Mouse (Mus musculus) forebrain, embryonic 12.5 days (tissue): Measurements from ENCODE around the gene Naaa. TPM values are rescaled to one million over a fixed set of nuclear protein-coding genes. Genes with fewer than 3 reads are reported as not detected.

Experiments used
- ATAC-seq: fragments of 200-750 bp; cut with Nextera tagmentation; 2 replicates; pipeline ENCODE4 v1.8.0; 2017; ENCODE audit warnings: moderate TSS enrichment; ENCODE audit not compliant: low FRiP score
- H3K27ac ChIP-seq: fragments of 300-500 bp; sonication (generic); 2 replicates; pipeline ENCODE4 v1.5.1; 2016; ENCODE audit warnings: mild to moderate bottlenecking
- H3K27me3 ChIP-seq: fragments of 300-500 bp; sonication (generic); 2 replicates; pipeline ENCODE4 v1.6.1; 2016; ENCODE audit warnings: mild to moderate bottlenecking
- H3K36me3 ChIP-seq: fragments of 300-500 bp; sonication (generic); replicated peaks from 2 replicates; pipeline ENCODE4 v1.6.1; 2016; ENCODE audit warnings: mild to moderate bottlenecking
- H3K4me1 ChIP-seq: fragments of 300-500 bp; sonication (generic); 2 replicates; pipeline ENCODE4 v1.6.1; 2016
- H3K4me2 ChIP-seq: fragments of 300-500 bp; sonication (generic); 2 replicates; pipeline ENCODE4 v1.6.1; 2016; ENCODE audit warnings: mild to moderate bottlenecking, moderate library complexity
- H3K4me3 ChIP-seq: fragments of 300-500 bp; sonication (generic); replicated peaks from 2 replicates; pipeline ENCODE4 v1.5.1; 2016; ENCODE audit warnings: mild to moderate bottlenecking
- H3K9ac ChIP-seq: fragments of 300-500 bp; sonication (generic); 2 replicates; pipeline ENCODE4 v1.6.1; 2016; ENCODE audit warnings: mild to moderate bottlenecking
- H3K9me3 ChIP-seq: fragments of 300-500 bp; sonication (generic); 2 replicates; pipeline ENCODE4 v1.6.1; 2016
- WGBS: fragments of 180-500 bp; shearing (Covaris S2); methylation state at CpG from one replicate; pipeline ENCODE4 v1.1.7; 2016; 5-methylcytosine and 5-hydroxymethylcytosine counted together
- polyA plus RNA-seq: library from polyadenylated mRNA; unstranded; fragments of >200 nt; fragmentation: Nextera tagmentation; extraction: Ambion mirVana; gene quantifications from 2 replicates; pipeline ENCODE4 v1.2.1, GENCODE M21; 2016

The Naaa gene
- 3.7 and 4.1 TPM in 2 replicates for polyA plus RNA-seq

- 3% methylated on average over 54 of the region's 54 CpGs for WGBS
- H3K4me1 ChIP-seq, result peaks cover 10% of the 10 kb centered on the region
- no peak within 1 kb of the TSS for H3K27ac ChIP-seq
- no peaks in the 10 kb centered on the region for H3K9me3 ChIP-seq
- no peaks in the 10 kb centered on the region for H3K27me3 ChIP-seq
- H3K9ac ChIP-seq, result peak within 1 kb of the TSS; percentile 68
- H3K4me3 ChIP-seq, result peak within 1 kb of the TSS; percentile 72
- ATAC-seq, result peak; percentile 90
- no peaks in the 10 kb centered on the region for H3K36me3 ChIP-seq
- peak within 1 kb of the TSS; percentile 93 for H3K4me2 ChIP-seq
These were observed at the start of gene Naaa for GRCm38 (mm10) chr5:92277437-92278394. Gene Naaa, minus strand, starts transcription at chr5:92278170.

DNA sequence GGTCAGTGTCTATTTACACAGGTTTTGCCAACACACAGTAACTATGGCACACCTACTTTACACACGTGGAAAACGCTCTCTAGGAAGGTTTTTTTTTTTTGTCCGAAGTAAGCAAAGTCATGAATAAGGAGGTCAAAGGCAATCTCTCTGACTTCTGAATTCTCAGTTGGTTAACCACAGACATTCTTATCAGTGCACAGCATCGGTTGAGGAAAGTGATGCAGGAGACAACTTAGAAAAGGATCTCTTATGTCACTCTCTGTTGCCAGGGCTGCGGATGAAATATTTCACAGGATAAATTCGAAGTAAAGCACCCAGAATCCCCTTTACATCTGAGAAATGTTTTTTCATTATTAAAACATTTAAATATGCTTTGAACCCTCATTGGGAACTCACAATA, 49.4 kb upstream of the Naaa start:
- H3K27me3 ChIP-seq, result no peaks in the 10 kb centered on the region
- H3K9me3 ChIP-seq, result no peaks in the 10 kb centered on the region
- H3K4me2 ChIP-seq, result no peak overlapping the region
- no peak overlapping the region for H3K9ac ChIP-seq
- 86% methylated on average over 6 of the region's 6 CpGs for WGBS
- H3K4me1 ChIP-seq, result no peaks in the 10 kb centered on the region
- ATAC-seq, result no peak
- H3K4me3 ChIP-seq, result no peak overlapping the region
- H3K27ac ChIP-seq, result no peak overlapping the region
- H3K36me3 ChIP-seq, result no peaks in the 10 kb centered on the region

DNA sequence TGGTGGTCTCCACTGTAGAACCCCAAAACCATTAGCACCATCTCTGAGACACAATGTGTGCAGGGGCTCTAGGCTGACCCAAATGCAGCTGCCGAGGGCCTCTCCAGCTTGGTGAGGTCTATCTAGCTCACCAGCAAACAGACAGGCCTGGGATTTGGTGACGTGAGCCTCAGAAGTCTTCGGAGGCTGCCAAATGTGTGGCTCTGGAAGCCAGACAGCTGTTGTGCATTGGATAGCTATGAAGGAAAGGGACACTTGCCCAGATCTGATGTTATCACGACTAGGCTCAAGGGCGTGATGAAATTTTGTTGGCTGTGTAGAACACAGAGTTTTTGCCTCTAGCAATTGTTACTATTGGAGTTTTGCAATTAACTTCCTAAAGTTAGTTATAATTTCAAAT, 45.3 kb upstream of the Naaa start:
- no peak overlapping the region for H3K9ac ChIP-seq
- H3K4me2 ChIP-seq, result no peak overlapping the region
- H3K27me3 ChIP-seq, result no peaks in the 10 kb centered on the region
- H3K9me3 ChIP-seq, result no peaks in the 10 kb centered on the region
- WGBS, result 87% methylated on average over 5 of the region's 5 CpGs
- no peaks in the 10 kb centered on the region for H3K36me3 ChIP-seq
- ATAC-seq, result no peak
- H3K4me1 ChIP-seq, result no peaks in the 10 kb centered on the region
- no peak overlapping the region for H3K4me3 ChIP-seq
- no peak overlapping the region for H3K27ac ChIP-seq

GRCm38 (mm10) chr5:92322612-92323011, 44.6 kb upstream of the Naaa start:
- Histone ChIP-seq H3K4me1 (no peaks in the 10 kb centered on the region), H3K4me2 (no peak overlapping the region), H3K4me3 (no peak overlapping the region), H3K9me3 (no peaks in the 10 kb centered on the region), H3K9ac (no peak overlapping the region), H3K27ac (no peak overlapping the region), H3K36me3 (no peaks in the 10 kb centered on the region), H3K27me3 (no peaks in the 10 kb centered on the region)
- ATAC-seq, result no peak
- 89% methylated on average over 4 of the region's 4 CpGs for WGBS

DNA sequence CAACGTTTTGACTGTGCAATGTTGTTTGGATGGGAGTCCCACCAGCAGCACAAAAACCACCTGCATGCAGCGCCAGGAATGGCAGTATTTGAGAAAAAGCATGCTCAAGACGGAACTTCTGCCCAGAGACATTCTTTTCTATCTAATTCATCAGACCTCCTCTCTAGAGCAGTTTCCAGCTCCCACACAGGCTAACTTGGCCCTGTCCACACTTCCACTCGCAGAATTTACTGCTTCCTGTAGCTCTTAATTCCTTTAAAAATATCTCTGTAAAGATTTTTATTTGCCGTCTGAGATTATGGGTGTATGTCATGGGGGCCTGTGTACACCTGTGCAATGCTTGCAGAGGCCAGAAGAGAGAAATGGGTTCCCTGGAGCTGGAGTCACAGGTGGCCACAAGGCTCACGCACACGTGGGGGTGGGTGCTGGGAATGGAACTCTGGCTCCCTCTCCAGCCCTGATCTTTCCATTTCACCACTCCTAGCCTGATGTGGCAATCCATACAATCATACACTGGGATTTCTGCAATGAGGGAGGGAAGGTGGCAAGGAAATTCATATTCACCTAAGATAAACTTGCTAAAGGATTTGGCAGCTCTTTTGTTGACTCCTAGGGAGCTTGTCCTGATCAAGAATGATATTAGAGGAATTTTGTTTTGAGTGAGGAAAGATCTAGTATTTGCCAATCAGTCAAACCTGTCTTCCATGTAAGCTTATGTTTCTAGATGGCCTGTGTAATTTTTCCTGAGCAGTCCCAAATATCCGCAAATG, 43.8 kb upstream of the Naaa start:
- Histone ChIP-seq H3K27ac (no peak overlapping the region), H3K9me3 (no peaks in the 10 kb centered on the region)
- no peak for ATAC-seq

GRCm38 (mm10) chr5:92318596-92318995, 40.6 kb upstream of the Naaa start:
- ATAC-seq, result no peak
- no peak overlapping the region for H3K9ac ChIP-seq
- H3K27ac ChIP-seq, result no peak overlapping the region
- no peak overlapping the region for H3K4me2 ChIP-seq
- H3K36me3 ChIP-seq, result no peaks in the 10 kb centered on the region
- H3K4me3 ChIP-seq, result no peak overlapping the region
- no peaks in the 10 kb centered on the region for H3K9me3 ChIP-seq
- H3K27me3 ChIP-seq, result no peaks in the 10 kb centered on the region
- WGBS, result 93% methylated on average over 14 of the region's 14 CpGs
- no peaks in the 10 kb centered on the region for H3K4me1 ChIP-seq

More for the DNA sequence above, 43.8 kb upstream of the Naaa start:
- 79% methylated on average over 8 of the region's 8 CpGs for WGBS
- Histone ChIP-seq H3K4me3 (no peak overlapping the region), H3K4me2 (no peak overlapping the region), H3K27me3 (no peaks in the 10 kb centered on the region), H3K9ac (no peak overlapping the region), H3K36me3 (no peaks in the 10 kb centered on the region), H3K4me1 (no peaks in the 10 kb centered on the region)

DNA sequence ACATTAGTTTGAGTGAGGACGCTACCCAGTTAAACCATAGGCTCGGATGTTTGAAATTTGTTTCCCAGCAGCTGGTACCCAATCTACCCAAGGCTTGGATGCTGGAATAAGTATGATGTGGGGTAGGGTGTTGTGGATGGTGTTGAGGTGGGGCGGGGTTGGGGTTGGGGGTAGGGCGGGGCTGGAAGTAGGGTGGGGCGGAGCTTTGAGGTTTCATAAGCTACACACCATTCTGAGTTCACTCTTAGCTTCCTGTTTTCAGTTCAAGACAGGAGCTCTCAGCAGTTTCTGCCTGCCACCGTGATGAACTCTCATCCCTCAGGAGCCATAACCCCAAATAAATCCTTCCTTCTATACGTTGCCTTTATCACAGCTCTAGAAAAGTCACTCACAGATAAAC, 40.1 kb upstream of the Naaa start:
- 86% methylated on average over 7 of the region's 7 CpGs for WGBS
- H3K4me2 ChIP-seq, result no peak overlapping the region
- no peaks in the 10 kb centered on the region for H3K36me3 ChIP-seq
- H3K4me3 ChIP-seq, result no peak overlapping the region
- no peaks in the 10 kb centered on the region for H3K27me3 ChIP-seq
- no peaks in the 10 kb centered on the region for H3K9me3 ChIP-seq
- H3K4me1 ChIP-seq, result no peaks in the 10 kb centered on the region
- no peak overlapping the region for H3K9ac ChIP-seq
- no peak overlapping the region for H3K27ac ChIP-seq
- no peak for ATAC-seq

DNA sequence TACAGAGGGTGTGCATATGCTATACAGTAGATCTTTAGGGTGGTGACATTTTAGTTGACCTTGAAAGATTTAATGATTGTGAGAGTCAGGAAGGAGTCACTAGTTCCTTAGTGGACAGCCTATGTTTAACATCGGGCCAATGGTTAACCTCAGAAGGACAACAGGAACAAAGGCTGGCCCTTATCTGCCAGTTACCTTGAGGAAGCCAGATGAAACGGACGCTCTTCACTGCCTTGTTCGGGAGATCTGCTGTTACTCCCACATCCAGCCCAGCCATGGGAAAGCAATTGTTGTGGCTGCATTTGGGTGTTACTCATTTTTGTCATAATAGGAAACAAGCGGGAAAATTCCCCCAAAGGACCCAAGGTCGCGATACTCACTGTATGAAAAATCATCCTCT, 35.8 kb upstream of the Naaa start:
- Histone ChIP-seq H3K27ac (no peak overlapping the region), H3K4me2 (no peak overlapping the region), H3K9me3 (no peaks in the 10 kb centered on the region), H3K27me3 (no peaks in the 10 kb centered on the region), H3K4me1 (peaks cover 10% of the 10 kb centered on the region), H3K9ac (no peak overlapping the region), H3K4me3 (no peak overlapping the region), H3K36me3 (no peaks in the 10 kb centered on the region)
- 82% methylated on average over 7 of the region's 7 CpGs for WGBS
- ATAC-seq, result no peak

DNA sequence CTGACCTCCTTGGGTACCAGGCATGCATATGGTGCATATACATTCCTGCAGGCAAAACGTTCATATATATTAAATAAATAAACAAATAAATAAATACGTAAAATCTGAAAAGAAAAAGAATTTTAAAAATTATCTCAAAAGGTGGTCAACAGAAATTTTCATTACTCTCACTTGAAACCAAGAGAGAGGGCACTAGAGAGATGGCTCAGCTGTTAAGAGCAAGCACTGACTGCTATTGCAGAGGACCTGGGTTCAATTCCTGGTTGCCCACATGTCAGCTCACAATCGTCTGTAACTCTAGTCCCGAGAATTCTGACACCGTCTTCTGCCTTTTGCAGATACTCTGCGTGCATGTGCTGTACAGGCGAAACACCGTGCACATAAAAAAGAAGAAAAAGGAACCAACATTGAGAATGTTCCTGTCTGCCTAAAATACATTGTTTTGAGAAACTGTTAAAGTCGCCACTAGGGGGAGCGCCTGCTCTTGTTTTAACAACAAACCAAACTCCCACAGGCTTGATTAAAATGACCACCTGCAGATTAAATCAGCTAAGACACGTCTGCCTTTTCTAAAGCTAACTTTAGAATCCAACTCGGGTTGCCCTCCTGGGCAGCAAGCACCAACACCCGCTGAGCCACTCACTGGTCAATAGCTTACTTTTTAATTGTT, 34.2 kb upstream of the Naaa start:
- H3K9me3 ChIP-seq, result no peaks in the 10 kb centered on the region
- WGBS, result 14% methylated on average over 13 of the region's 13 CpGs
- H3K36me3 ChIP-seq, result no peaks in the 10 kb centered on the region
- H3K27ac ChIP-seq, result no peak overlapping the region
- H3K4me3 ChIP-seq, result no peak overlapping the region
- ATAC-seq, result no peak
- no peak overlapping the region for H3K9ac ChIP-seq
- H3K4me1 ChIP-seq, result peaks cover 16% of the 10 kb centered on the region
- no peak overlapping the region for H3K4me2 ChIP-seq
- no peaks in the 10 kb centered on the region for H3K27me3 ChIP-seq

DNA sequence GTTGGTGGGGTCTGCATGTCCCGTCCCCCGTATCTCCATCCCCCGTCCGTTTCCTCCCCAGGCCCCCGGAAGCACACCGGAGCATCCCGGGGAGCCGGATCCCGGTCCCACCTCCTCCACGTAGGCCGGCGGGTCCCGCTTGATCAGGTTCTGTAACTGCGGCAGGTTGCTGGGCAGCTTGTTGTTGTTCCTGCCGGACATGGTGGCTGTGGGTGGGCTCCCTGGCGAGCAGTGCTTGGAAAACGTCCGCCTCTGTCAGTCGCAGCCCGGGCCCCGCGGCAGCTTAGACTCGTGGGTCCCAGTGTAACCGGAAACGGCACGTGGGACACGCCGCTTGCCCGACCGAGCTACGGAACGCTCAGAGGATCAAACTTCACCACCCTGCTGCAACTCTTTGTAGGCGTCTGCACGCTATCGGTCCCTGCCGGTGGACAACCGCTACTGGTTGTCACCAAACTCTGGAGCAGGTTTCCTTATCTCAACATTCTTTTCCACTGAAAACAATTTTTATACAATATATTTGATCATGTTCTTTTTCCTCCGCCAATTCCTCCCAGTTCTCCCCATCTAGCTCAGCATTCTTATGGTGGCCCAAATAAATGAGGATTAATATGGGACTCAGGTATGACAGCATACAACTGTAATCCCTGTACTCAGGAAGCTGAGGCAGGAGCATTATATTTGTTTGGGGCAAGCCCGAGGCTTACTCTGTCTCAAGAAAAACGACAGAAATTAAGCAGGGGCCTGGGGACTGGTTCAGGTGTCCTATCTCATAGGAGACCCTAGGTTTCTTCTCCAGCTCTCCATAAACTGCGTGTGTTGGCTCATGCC, 31.9 kb upstream of the Naaa start, which contains the start of gene Sdad1:
Gene Sdad1, minus strand, starts transcription at position 799 of the 831 bp plus-strand sequence.
- Histone ChIP-seq H3K9ac (peak within 1 kb of the TSS; percentile 77), H3K9me3 (no peaks in the 10 kb centered on the region), H3K4me2 (peak within 1 kb of the TSS; percentile 81), H3K27ac (peak within 1 kb of the TSS; percentile 46; the same call in 1 of the 2 replicates), H3K4me3 (peak within 1 kb of the TSS; percentile 87), H3K4me1 (peaks cover 16% of the 10 kb centered on the region), H3K27me3 (no peaks in the 10 kb centered on the region), H3K36me3 (peaks cover 9% of the 10 kb centered on the region)
- 2% methylated on average over 41 of the region's 41 CpGs for WGBS
- ATAC-seq, result peak; percentile 96

DNA sequence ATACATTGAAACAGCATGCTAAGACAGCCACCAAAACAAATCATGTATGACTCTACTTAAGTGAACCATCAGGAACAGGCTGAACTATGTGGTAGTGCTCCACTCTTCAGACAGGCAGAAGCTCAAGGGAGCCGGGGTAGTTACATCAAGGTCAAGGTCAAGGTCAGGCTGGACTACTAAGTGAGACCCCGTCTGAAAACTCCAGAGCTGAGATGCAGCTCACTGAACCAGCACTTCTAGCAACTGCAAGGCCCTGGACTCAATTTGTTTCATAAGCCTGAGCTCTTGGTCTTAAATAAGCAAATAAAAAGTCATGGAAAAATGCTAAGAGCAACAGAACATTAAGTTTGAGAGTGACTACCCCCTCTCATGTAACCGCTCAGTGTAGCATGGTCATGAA, 26.3 kb upstream of the Naaa start:
- Histone ChIP-seq H3K4me1 (peaks cover 11% of the 10 kb centered on the region), H3K9me3 (no peaks in the 10 kb centered on the region), H3K27me3 (no peaks in the 10 kb centered on the region), H3K9ac (no peak overlapping the region), H3K27ac (no peak overlapping the region), H3K4me3 (no peak overlapping the region), H3K36me3 (peaks cover 60% of the 10 kb centered on the region), H3K4me2 (no peak overlapping the region)
- 95% methylated on average over 3 of the region's 3 CpGs for WGBS
- no peak for ATAC-seq
